Mouse (Mus musculus) lung, postnatal 0 days (tissue): Measurements from ENCODE around the gene Olfr556. TPM values are rescaled to one million over a fixed set of nuclear protein-coding genes. Genes with fewer than 3 reads are reported as not detected.

Experiments used
- ATAC-seq: fragments of 200-750 bp; cut with Nextera tagmentation; 2 replicates; pipeline ENCODE4 v1.8.0; 2017; ENCODE audit warnings: moderate library complexity
- DNase-seq: peaks from one replicate; pipeline ENCODE4 v3.0.0-alpha.2; 2016; ENCODE audit warnings: low spot score
- H3K27ac ChIP-seq: fragments of 300-500 bp; sonication (generic); 2 replicates; pipeline ENCODE4 v1.5.1; 2014; ENCODE audit warnings: antibody characterized with exemption, mild to moderate bottlenecking, low read length, mixed read lengths
- H3K27me3 ChIP-seq: fragments of 300-500 bp; sonication (generic); replicated peaks from 2 replicates; pipeline ENCODE4 v1.6.1; 2014; ENCODE audit warnings: low read length, mixed read lengths; ENCODE audit not compliant: insufficient read depth
- H3K36me3 ChIP-seq: fragments of 300-500 bp; sonication (generic); 2 replicates; pipeline ENCODE4 v1.6.1; 2014; ENCODE audit warnings: low read length, mixed read lengths; ENCODE audit not compliant: insufficient read depth
- H3K4me1 ChIP-seq: fragments of 300-500 bp; sonication (generic); 2 replicates; pipeline ENCODE4 v1.6.1; 2014; ENCODE audit warnings: antibody characterized with exemption, low read depth, low read length, mixed read lengths; ENCODE audit not compliant: insufficient read depth
- H3K4me2 ChIP-seq: fragments of 300-500 bp; sonication (generic); replicated peaks from 2 replicates; pipeline ENCODE4 v1.6.1; 2014; ENCODE audit warnings: low read depth, mild to moderate bottlenecking, low read length, moderate library complexity, mixed read lengths
- H3K4me3 ChIP-seq: fragments of 300-500 bp; sonication (generic); 2 replicates; pipeline ENCODE4 v1.5.1; 2014; ENCODE audit warnings: low read depth, low read length
- H3K9ac ChIP-seq: fragments of 300-500 bp; sonication (generic); replicated peaks from 2 replicates; pipeline ENCODE4 v1.6.1; 2014; ENCODE audit warnings: low read depth, mild to moderate bottlenecking
- H3K9me3 ChIP-seq: fragments of 300-500 bp; sonication (generic); 2 replicates; pipeline ENCODE4 v1.6.1; 2016; ENCODE audit warnings: low read length, mixed read lengths
- CTCF ChIP-seq: IDR thresholded peaks from 2 replicates; pipeline ENCODE4 v1.5.1; 2016; ENCODE audit warnings: antibody characterized with exemption, mild to moderate bottlenecking
- EP300 ChIP-seq: IDR thresholded peaks from 2 replicates; pipeline ENCODE4 v1.6.1; 2016; ENCODE audit warnings: antibody characterized with exemption, mild to moderate bottlenecking, control low read depth
- WGBS: fragments of 180-500 bp; shearing (Covaris S2); extraction: QIAGEN DNeasy Blood & Tissue Kit; methylation state at CpG from one replicate; pipeline ENCODE4 v1.1.7; 2014; 5-methylcytosine and 5-hydroxymethylcytosine counted together
- polyA plus RNA-seq: library from polyadenylated mRNA; unstranded; fragments of >200 nt; fragmentation: Nextera tagmentation; extraction: Ambion mirVana; gene quantifications from 2 replicates; pipeline ENCODE4 v1.2.1, GENCODE M21; 2015

Olfr556 gene
- polyA plus RNA-seq, 1 experiment from 2014 or later, result not detected

GRCm38 (mm10) chr7:102658523-102658922 lies 6.2 kb upstream of the Olfr556 start, which contains the start of gene Olfr555:
TSS of gene Olfr555 (plus strand) at chr7:102658823.
- Histone ChIP-seq H3K4me3 (no peak within 1 kb of the TSS), H3K36me3 (no peaks in the 10 kb centered on the region), H3K9me3 (no peaks in the 10 kb centered on the region), H3K4me2 (no peak within 1 kb of the TSS), H3K27me3 (no peaks in the 10 kb centered on the region), H3K4me1 (no peaks in the 10 kb centered on the region), H3K27ac (no peak within 1 kb of the TSS), H3K9ac (no peak within 1 kb of the TSS)
- TF ChIP-seq CTCF (no peak), EP300 (no peak)
- ATAC-seq, result no peak
- no peak for DNase-seq
- 62% methylated on average over 1 of the region's 1 CpGs for WGBS

DNA sequence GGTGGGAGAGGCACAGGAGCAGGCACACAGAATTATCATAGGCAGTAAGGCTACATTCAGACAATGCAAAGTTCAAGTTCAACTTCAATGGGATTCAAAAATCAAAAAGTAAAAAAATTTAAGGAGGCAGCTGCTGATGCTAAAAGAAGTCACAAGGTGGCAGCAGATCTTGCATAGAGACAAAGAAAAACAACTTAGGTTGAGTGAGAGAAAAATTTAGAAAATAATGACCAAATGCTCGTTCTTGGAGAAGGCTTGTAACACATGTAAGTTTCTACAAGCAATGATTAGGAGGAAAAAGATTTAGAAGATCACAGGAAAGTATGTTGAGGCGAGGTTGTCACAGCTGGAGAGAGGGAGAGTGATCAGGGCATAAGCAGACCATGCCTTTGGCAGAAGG lies 679 bp downstream of the Olfr556 start:
- Histone ChIP-seq H3K9ac (no peak overlapping the region), H3K4me3 (no peak overlapping the region), H3K27me3 (no peaks in the 10 kb centered on the region), H3K36me3 (no peaks in the 10 kb centered on the region), H3K9me3 (no peaks in the 10 kb centered on the region), H3K27ac (no peak overlapping the region), H3K4me1 (no peaks in the 10 kb centered on the region), H3K4me2 (no peak overlapping the region)
- WGBS, result 19% methylated on average over 2 of the region's 2 CpGs
- ATAC-seq (no peak), DNase-seq (peak; percentile 47)
- TF ChIP-seq EP300, result no peak
- peak; percentile 54 for TF ChIP-seq CTCF

DNA sequence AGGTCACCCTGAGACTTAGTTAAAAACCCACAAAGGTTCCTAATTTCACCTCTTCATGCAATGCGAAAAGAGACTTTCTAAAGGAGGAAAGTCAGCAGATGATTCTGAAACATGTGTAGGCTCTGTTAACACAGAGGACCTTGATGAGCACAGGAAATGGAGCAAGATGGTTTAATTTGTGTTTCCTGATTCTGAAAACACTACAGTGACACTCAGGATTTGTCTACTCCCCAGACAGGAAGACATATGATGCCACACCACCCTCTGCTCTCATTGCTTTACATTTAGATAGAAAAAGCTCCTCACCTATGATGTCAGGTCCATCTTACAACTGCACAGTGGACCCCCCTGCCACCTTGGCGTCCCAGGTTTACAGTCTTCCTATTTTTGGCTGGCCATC lies 11.5 kb downstream of the Olfr556 start:
- WGBS, result 75% methylated on average over 2 of the region's 2 CpGs
- Histone ChIP-seq H3K4me2 (no peak overlapping the region), H3K4me1 (no peaks in the 10 kb centered on the region), H3K4me3 (no peak overlapping the region), H3K9ac (no peak overlapping the region), H3K27ac (no peak overlapping the region), H3K27me3 (no peaks in the 10 kb centered on the region), H3K36me3 (peaks cover 9% of the 10 kb centered on the region; the same call in 1 of the 2 replicates), H3K9me3 (no peaks in the 10 kb centered on the region)
- ATAC-seq, result no peak
- TF ChIP-seq EP300 (no peak), CTCF (no peak)
- DNase-seq, result no peak

GRCm38 (mm10) chr7:102681916-102682315 lies 17.2 kb downstream of the Olfr556 start:
- Histone ChIP-seq H3K27me3 (no peaks in the 10 kb centered on the region), H3K4me1 (no peaks in the 10 kb centered on the region), H3K9ac (no peak overlapping the region), H3K4me3 (no peak overlapping the region), H3K27ac (no peak overlapping the region), H3K9me3 (no peaks in the 10 kb centered on the region), H3K4me2 (no peak overlapping the region), H3K36me3 (peaks cover 9% of the 10 kb centered on the region; the same call in 1 of the 2 replicates)
- TF ChIP-seq EP300 (no peak), CTCF (no peak)
- no peak; the same call in 1 of the 2 replicates for ATAC-seq
- 90% methylated on average over 1 of the region's 1 CpGs for WGBS
- peak; percentile 14 for DNase-seq

DNA sequence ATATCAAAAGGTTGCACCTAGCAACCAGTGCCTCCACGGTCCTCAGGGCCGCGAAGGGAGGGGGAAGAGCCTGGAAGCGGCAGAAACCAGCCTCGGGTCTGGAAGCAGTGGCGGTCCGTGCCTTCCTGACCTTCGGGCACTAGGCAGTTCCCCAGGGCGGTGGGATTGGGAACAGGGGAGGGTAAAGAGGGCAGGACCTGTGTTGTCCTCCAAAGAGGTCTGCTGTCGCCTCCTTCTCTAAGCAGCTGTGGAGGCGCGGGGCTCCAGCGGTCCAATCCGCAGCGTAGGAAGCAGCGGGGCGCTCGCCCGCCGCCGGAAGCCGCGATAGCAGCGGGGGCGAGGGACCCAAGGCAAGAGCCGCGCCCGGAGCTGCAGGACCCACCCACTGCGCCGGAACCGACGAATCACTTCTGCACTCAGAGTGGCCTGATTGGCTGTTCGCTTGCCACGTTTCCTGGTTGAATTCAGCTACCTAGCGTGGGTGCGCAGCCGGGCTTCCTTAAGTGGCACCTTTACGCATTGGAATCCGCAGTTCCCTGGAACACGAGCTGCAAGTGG lies 22.3 kb downstream of the Olfr556 start, which contains the start of gene Trim68:
Trim68 (minus strand) TSS at position 384 of the 558 bp plus-strand sequence.
- H3K4me1 ChIP-seq, result no peaks in the 10 kb centered on the region
- peak within 1 kb of the TSS; percentile 57 for H3K27ac ChIP-seq
- under 1% methylated on average over 40 of the region's 40 CpGs for WGBS
- TF ChIP-seq EP300 (no peak), CTCF (no peak)
- peak within 1 kb of the TSS; percentile 33 for H3K9ac ChIP-seq
- H3K4me2 ChIP-seq, result peak within 1 kb of the TSS; percentile 58
- H3K9me3 ChIP-seq, result no peaks in the 10 kb centered on the region
- no peaks in the 10 kb centered on the region for H3K36me3 ChIP-seq
- ATAC-seq (peak; percentile 100), DNase-seq (peak; percentile 97)
- H3K27me3 ChIP-seq, result no peaks in the 10 kb centered on the region
- H3K4me3 ChIP-seq, result peak within 1 kb of the TSS; percentile 47

DNA sequence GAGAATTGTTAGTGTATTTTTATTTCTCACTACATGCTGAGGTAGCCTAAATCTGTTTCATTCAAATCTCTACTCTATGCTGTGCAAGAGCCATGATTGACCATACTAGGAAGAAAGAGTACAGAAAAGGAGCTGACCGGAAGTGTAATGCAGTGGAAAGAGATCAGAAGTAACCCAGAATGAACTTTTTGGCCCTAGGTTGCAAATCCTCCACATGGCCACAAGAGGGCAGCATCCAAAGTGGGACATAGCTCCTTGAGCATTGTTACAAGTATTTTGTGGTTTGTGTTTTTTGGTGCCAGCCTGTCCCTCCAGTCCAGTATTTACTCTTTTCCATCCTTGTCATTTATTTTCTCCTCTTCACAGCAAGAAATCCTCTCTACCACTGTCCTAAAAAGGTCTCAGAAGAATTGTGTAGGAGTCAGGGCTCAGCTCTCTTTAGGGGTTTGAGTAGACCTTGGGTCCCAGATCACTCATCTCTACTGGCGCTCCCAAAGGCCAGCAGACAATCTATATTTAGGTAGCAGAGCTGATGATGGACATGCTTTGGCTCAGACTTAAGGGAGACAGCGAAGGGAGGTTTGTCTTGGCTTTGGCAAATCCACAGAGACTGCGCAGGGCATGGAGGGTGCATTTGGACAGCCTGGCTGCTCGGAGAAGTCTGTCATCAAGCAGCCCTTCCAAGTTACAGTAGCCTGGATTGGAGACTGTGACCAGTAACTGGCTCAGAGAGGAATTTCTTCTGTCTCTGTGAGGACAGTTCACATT lies 30.8 kb downstream of the Olfr556 start, which contains the start of gene Olfr557:
Olfr557 (plus strand) TSS at position 553 of the 768 bp plus-strand sequence.
- H3K27me3 ChIP-seq, result no peaks in the 10 kb centered on the region
- H3K9ac ChIP-seq, result no peak within 1 kb of the TSS
- H3K4me1 ChIP-seq, result no peaks in the 10 kb centered on the region
- no peak within 1 kb of the TSS for H3K4me3 ChIP-seq
- WGBS, result 70% methylated on average over 5 of the region's 5 CpGs
- TF ChIP-seq EP300 (no peak), CTCF (peak; percentile 82)
- H3K27ac ChIP-seq, result no peak within 1 kb of the TSS
- H3K4me2 ChIP-seq, result no peak within 1 kb of the TSS
- DNase-seq, result peak; percentile 53
- H3K36me3 ChIP-seq, result no peaks in the 10 kb centered on the region
- ATAC-seq, result no peak
- no peaks in the 10 kb centered on the region for H3K9me3 ChIP-seq
